Mouse (Mus musculus) spleen, adult 12 weeks (tissue): Measurements from ENCODE around the gene Gm20820.
"Not testable (repeated sequence)": the region's sequence is repeated elsewhere in the genome, so short reads cannot be mapped to it uniquely, and the experiment has no call there.

Experiments
- DNase-seq: peaks from one replicate; pipeline ENCODE4 v3.0.0; 2022; ENCODE audit warnings: low spot score

Gm20820 gene

GRCm38 (mm10) chrY:86061472-86061871 lies at the start of gene Gm20820:
Gene Gm20820 (plus strand): TSS chrY:86061772.
- DNase-seq, result not testable (repeated sequence)
